12 mouse cellular contexts compared by ENCODE assay signal in genomic region chr4:97381084-97381483, GRCm38 (mm10).
DNase-seq lines count a peak whose midpoint lies in the region; ATAC-seq and TF ChIP-seq lines count a peak whose summit lies in the region.
"Had no signal": no experiment of that assay in that cellular context is flagged by ENCODE, and none has a peak within 500 bp of the region (broad histone marks: within the 10 kb centered on the region; RNA-seq: fewer than 3 reads in every experiment).

No protein-coding gene starts in this region.

- H3K4me2 ChIP-seq in hindbrain, postnatal 0 days (ENCODE audit: low read depth, low read length): no peak overlapping the region
- no peak overlapping the region for H3K4me2 ChIP-seq in hindbrain, embryonic 12.5 days (replicated peaks)
- no peak overlapping the region for H3K4me2 ChIP-seq in kidney, postnatal 0 days (ENCODE audit: low read length)
- H3K4me2 ChIP-seq: liver, embryonic 15.5 days; stomach, embryonic 15.5 days had no signal

- intact Hi-C loops in left cerebral cortex, adult 2 months (cut with DNase I): no loop called here

- no peak for ATAC-seq in hindbrain, postnatal 0 days
- no peak for ATAC-seq in hindbrain, embryonic 12.5 days (ENCODE audit: low FRiP score)
- ATAC-seq in kidney, postnatal 0 days (replicated peaks; ENCODE audit: low FRiP score, low read depth): peak; percentile 54; the same call in 1 of the 2 replicates
- ATAC-seq: forebrain, embryonic 14.5 days had no signal

- DNase-seq in hindbrain, postnatal 0 days (ENCODE audit: low spot score): peak; percentile 25
- DNase-seq in kidney, postnatal 0 days (ENCODE audit: low spot score): peak; percentile 75
- DNase-seq in lung, postnatal 14 days: peak; percentile 69
- no peak for DNase-seq in layer of hippocampus, postnatal 25 days (ENCODE audit: extremely low spot score in 1 of 2, low spot score in 1 of 2)
- no peak for DNase-seq in layer of hippocampus, postnatal 36 days
- DNase-seq in left cerebral cortex, adult 2 months (ENCODE audit: extremely low spot score in 1 of 2, low spot score in 2 of 2): no peak
- DNase-seq: heart, adult 2 months had no signal

- WGBS in hindbrain, postnatal 0 days: 62% methylated on average over 3 of the region's 3 CpGs
- 68% methylated on average over 3 of the region's 3 CpGs for WGBS in hindbrain, embryonic 12.5 days
- 42% methylated on average over 3 of the region's 3 CpGs for WGBS in kidney, postnatal 0 days

- TF ChIP-seq CTCF in hindbrain, postnatal 0 days (IDR thresholded peaks at IDR 0.05; ENCODE audit: low read depth): no peak
- no peak for TF ChIP-seq CTCF in embryonic fibroblast, embryonic 13.5 days (IDR thresholded peaks at IDR 0.05; ENCODE audit: borderline replicate concordance, insufficient read depth, low read length)
- no peak for TF ChIP-seq CTCF in kidney, postnatal 0 days (IDR thresholded peaks at IDR 0.05; ENCODE audit: low read depth)
- TF ChIP-seq CTCF in left cerebral cortex, adult 2 months (IDR thresholded peaks at IDR 0.05): no peak

- no peak overlapping the region for H3K4me3 ChIP-seq in hindbrain, postnatal 0 days (ENCODE audit: low read length)
- H3K4me3 ChIP-seq in hindbrain, embryonic 12.5 days: no peak overlapping the region
- no peak overlapping the region for H3K4me3 ChIP-seq in embryonic fibroblast, embryonic 13.5 days (ENCODE audit: insufficient read depth, low read length)
- no peak overlapping the region for H3K4me3 ChIP-seq in kidney, postnatal 0 days (replicated peaks; ENCODE audit: low read depth, low read length)
- H3K4me3 ChIP-seq in left cerebral cortex, adult 2 months: no peak overlapping the region
- H3K4me3 ChIP-seq: heart, adult 2 months; liver, embryonic 15.5 days; stomach, embryonic 15.5 days had no signal

- H3K4me1 ChIP-seq in hindbrain, postnatal 0 days (ENCODE audit: insufficient read depth, low read length): no peaks in the 10 kb centered on the region; the same call in 1 of the 2 replicates
- H3K4me1 ChIP-seq in hindbrain, embryonic 12.5 days: no peaks in the 10 kb centered on the region; the same call in none of the 2 replicates
- H3K4me1 ChIP-seq in embryonic fibroblast, embryonic 13.5 days (ENCODE audit: control insufficient read depth, insufficient read depth, low read length): peaks cover 4% of the 10 kb centered on the region
- H3K4me1 ChIP-seq in kidney, postnatal 0 days (replicated peaks; ENCODE audit: insufficient read depth, low read length): peaks cover 3% of the 10 kb centered on the region; the same call in 1 of the 2 replicates
- H3K4me1 ChIP-seq: liver, embryonic 15.5 days; stomach, embryonic 15.5 days had no signal

- no peaks in the 10 kb centered on the region for H3K9me3 ChIP-seq in hindbrain, postnatal 0 days (ENCODE audit: low read length)
- no peaks in the 10 kb centered on the region for H3K9me3 ChIP-seq in hindbrain, embryonic 12.5 days (replicated peaks)
- H3K9me3 ChIP-seq in kidney, postnatal 0 days (replicated peaks; ENCODE audit: low read length): no peaks in the 10 kb centered on the region
- H3K9me3 ChIP-seq: liver, embryonic 15.5 days; stomach, embryonic 15.5 days had no signal

- H3K27me3 ChIP-seq in hindbrain, postnatal 0 days (ENCODE audit: insufficient read depth, low read length): no peaks in the 10 kb centered on the region
- H3K27me3 ChIP-seq in hindbrain, embryonic 12.5 days: no peaks in the 10 kb centered on the region
- no peaks in the 10 kb centered on the region for H3K27me3 ChIP-seq in kidney, postnatal 0 days (ENCODE audit: insufficient read depth, low read length)
- H3K27me3 ChIP-seq: liver, embryonic 15.5 days; stomach, embryonic 15.5 days had no signal

- no peak for TF ChIP-seq POLR2A in embryonic fibroblast, embryonic 13.5 days (IDR thresholded peaks at IDR 0.05; ENCODE audit: low read depth, low read length)

- H3K27ac ChIP-seq in hindbrain, postnatal 0 days: no peak overlapping the region
- no peak overlapping the region for H3K27ac ChIP-seq in hindbrain, embryonic 12.5 days
- peak overlapping the region; percentile 55; the same call in 1 of the 2 replicates for H3K27ac ChIP-seq in embryonic fibroblast, embryonic 13.5 days (ENCODE audit: insufficient read depth, low read length)
- H3K27ac ChIP-seq in kidney, postnatal 0 days: no peak overlapping the region
- no peak overlapping the region for H3K27ac ChIP-seq in left cerebral cortex, adult 2 months
- H3K27ac ChIP-seq: heart, adult 2 months; liver, embryonic 15.5 days; stomach, embryonic 15.5 days had no signal

- H3K36me3 ChIP-seq in hindbrain, postnatal 0 days (ENCODE audit: insufficient read depth, low read length): no peaks in the 10 kb centered on the region
- no peaks in the 10 kb centered on the region for H3K36me3 ChIP-seq in hindbrain, embryonic 12.5 days
- H3K36me3 ChIP-seq in kidney, postnatal 0 days (ENCODE audit: insufficient read depth, low read length): no peaks in the 10 kb centered on the region
- H3K36me3 ChIP-seq: liver, embryonic 15.5 days; stomach, embryonic 15.5 days had no signal

- no peak overlapping the region for H3K9ac ChIP-seq in hindbrain, postnatal 0 days (replicated peaks; ENCODE audit: low read length)
- no peak overlapping the region for H3K9ac ChIP-seq in hindbrain, embryonic 12.5 days
- H3K9ac ChIP-seq in kidney, postnatal 0 days (ENCODE audit: low read depth, low read length): no peak overlapping the region
- H3K9ac ChIP-seq: liver, embryonic 15.5 days; stomach, embryonic 15.5 days had no signal

Comparison
In these comparisons a context has a peak if more than half of its experiments do, and no peak if none do; other contexts are left out.
1. DNase-seq: peak in hindbrain, postnatal 0 days (single experiment), kidney, postnatal 0 days (single experiment) and lung, postnatal 14 days (single experiment); none in layer of hippocampus, postnatal 25 days (0 of 2), layer of hippocampus, postnatal 36 days (0 of 2) and left cerebral cortex, adult 2 months (0 of 2).